In the genomic region with DNA sequence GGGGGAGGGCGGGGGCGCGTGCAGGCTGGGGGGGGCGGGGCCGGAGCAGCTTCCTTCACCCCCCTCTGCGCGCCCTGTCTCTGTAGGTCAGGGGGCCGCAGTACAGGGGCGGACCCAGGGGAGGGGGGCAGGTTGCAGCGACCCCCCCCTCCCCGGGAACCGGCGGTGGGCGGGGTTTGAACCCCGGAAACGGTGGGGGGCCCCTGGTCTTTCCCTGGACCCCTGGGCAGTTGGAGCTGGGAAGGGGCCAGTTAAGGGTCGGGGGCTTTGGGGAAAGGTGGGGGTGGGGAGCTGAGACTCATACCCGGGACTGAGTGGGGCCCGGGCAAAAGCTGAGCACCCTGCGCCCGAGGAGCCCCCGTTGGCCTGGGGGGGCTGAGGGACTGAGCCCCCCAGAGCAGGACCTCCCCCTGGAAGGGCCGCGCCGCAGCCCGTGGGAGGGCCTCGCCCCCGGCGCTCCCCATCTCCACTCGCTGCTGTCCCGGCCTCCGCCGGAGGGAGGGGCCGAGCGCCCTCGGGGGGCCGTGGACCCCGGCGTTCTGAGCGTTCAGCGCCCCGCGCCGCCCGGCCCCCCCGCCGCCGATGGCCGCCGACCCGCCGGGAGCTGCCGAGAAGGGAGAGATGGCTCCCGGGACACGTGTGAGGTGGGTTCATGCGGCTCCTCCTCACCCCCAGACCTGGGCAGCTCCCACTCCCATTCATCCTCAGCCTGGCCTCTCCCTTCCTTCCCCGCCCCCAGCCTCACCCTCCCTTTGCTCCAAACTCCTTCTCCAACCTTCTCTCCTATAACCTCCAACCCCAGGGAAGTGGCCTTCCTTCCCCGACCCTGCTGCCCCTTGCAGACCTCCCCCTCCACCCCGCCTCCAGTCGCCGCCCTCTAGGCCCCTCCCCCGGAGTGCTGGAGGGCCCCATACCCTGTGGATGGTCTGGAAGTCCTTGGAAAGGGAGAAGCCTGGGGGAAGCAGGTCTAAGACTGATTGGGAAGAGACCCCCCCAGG, we compare ENCODE assay signal across 8 mouse cellular contexts. TPM values are rescaled to one million over a fixed set of nuclear protein-coding genes. Genes with fewer than 3 reads are reported as not detected.
DNase-seq lines count a peak whose midpoint lies in the region; ATAC-seq lines count a peak whose summit lies in the region.

No protein-coding gene starts in this region.

- no peaks in the 10 kb centered on the region for H3K27me3 ChIP-seq in forebrain, embryonic 16.5 days (replicated peaks; ENCODE audit: control insufficient read depth, insufficient read depth, low read length)
- H3K27me3 ChIP-seq in kidney, embryonic 15.5 days = no peaks in the 10 kb centered on the region
- H3K27me3 ChIP-seq in midbrain, embryonic 13.5 days = no peaks in the 10 kb centered on the region

- intact Hi-C loops in left cerebral cortex, postnatal 36 days (cut with DNase I) = no loop called here

- no peaks in the 10 kb centered on the region for H3K9me3 ChIP-seq in forebrain, embryonic 16.5 days (ENCODE audit: control insufficient read depth, low read length)
- no peaks in the 10 kb centered on the region for H3K9me3 ChIP-seq in kidney, embryonic 15.5 days (replicated peaks)
- no peaks in the 10 kb centered on the region for H3K9me3 ChIP-seq in midbrain, embryonic 13.5 days

- H3K4me2 ChIP-seq in forebrain, embryonic 16.5 days (ENCODE audit: low read length) = peak overlapping the region; percentile 90
- H3K4me2 ChIP-seq in kidney, embryonic 15.5 days = peak overlapping the region; percentile 76
- peak overlapping the region; percentile 91 for H3K4me2 ChIP-seq in midbrain, embryonic 13.5 days (replicated peaks)

- under 1% methylated on average over 43 of the region's 62 CpGs for WGBS in forebrain, embryonic 16.5 days
- WGBS in kidney, embryonic 15.5 days = under 1% methylated on average over 32 of the region's 62 CpGs
- 0% methylated on average over 37 of the region's 62 CpGs for WGBS in midbrain, embryonic 13.5 days

- no peak for ATAC-seq in forebrain, embryonic 16.5 days
- peak; percentile 25 for ATAC-seq in kidney, embryonic 15.5 days (replicated peaks; ENCODE audit: low FRiP score)
- no peak for ATAC-seq in midbrain, embryonic 13.5 days

- peak; percentile 31 for DNase-seq in right cerebral cortex, adult 18-20 months
- DNase-seq in right cerebral cortex, postnatal 36 days (ENCODE audit: low spot score in 2 of 2) = no peak
- DNase-seq in cerebellum, adult 11-12 months = peak; percentile 81
- DNase-seq in thymus, postnatal 25 days = peak; percentile 40
- no peak for DNase-seq in left cerebral cortex, postnatal 36 days (ENCODE audit: low spot score in 2 of 2)

- peak overlapping the region; percentile 84 for H3K4me3 ChIP-seq in forebrain, embryonic 16.5 days (replicated peaks; ENCODE audit: low read length)
- H3K4me3 ChIP-seq in kidney, embryonic 15.5 days (replicated peaks) = peak overlapping the region; percentile 93
- peak overlapping the region; percentile 98 for H3K4me3 ChIP-seq in midbrain, embryonic 13.5 days (replicated peaks)

- H3K4me1 ChIP-seq in forebrain, embryonic 16.5 days (replicated peaks; ENCODE audit: control insufficient read depth, insufficient read depth, low read length) = peaks cover 21% of the 10 kb centered on the region
- H3K4me1 ChIP-seq in kidney, embryonic 15.5 days = peaks cover 25% of the 10 kb centered on the region
- H3K4me1 ChIP-seq in midbrain, embryonic 13.5 days (replicated peaks) = peaks cover 27% of the 10 kb centered on the region

- peaks cover 25% of the 10 kb centered on the region for H3K36me3 ChIP-seq in forebrain, embryonic 16.5 days (ENCODE audit: control insufficient read depth, insufficient read depth)
- peaks cover 39% of the 10 kb centered on the region for H3K36me3 ChIP-seq in kidney, embryonic 15.5 days
- H3K36me3 ChIP-seq in midbrain, embryonic 13.5 days = peaks cover 40% of the 10 kb centered on the region

- peak overlapping the region; percentile 66 for H3K27ac ChIP-seq in forebrain, embryonic 16.5 days (ENCODE audit: low read length)
- peak overlapping the region; percentile 96 for H3K27ac ChIP-seq in kidney, embryonic 15.5 days
- peak overlapping the region; percentile 91 for H3K27ac ChIP-seq in midbrain, embryonic 13.5 days

- peak overlapping the region; percentile 94 for H3K9ac ChIP-seq in forebrain, embryonic 16.5 days (replicated peaks; ENCODE audit: low read depth, low read length)
- H3K9ac ChIP-seq in kidney, embryonic 15.5 days = peak overlapping the region; percentile 85
- peak overlapping the region; percentile 97 for H3K9ac ChIP-seq in midbrain, embryonic 13.5 days (replicated peaks)

RNA-seq across cellular contexts. Expression of gene Fbxl19, which starts 2.5 kb away (rescaled TPM):
- 8.0 and 8.4 TPM in 2 replicates for polyA plus RNA-seq in forebrain, embryonic 16.5 days (2015; fragmentation: Nextera tagmentation; extraction: Ambion mirVana)
- 5.6 and 6.8 TPM in 2 replicates for polyA plus RNA-seq in kidney, embryonic 15.5 days (2015; fragmentation: Nextera tagmentation; extraction: Ambion mirVana)
- polyA plus RNA-seq in midbrain, embryonic 13.5 days (2015; fragmentation: Nextera tagmentation; extraction: Ambion mirVana) = 10.6 and 11.6 TPM in 2 replicates
- 10 to 100 TPM; 73.2 to 84.6 TPM for total RNA-seq in left cerebral cortex, postnatal 36 days (2021)

RNA-seq across cellular contexts. Expression of gene Ctf2, which starts 14.8 kb away (rescaled TPM):
- 0.11 and 0.17 TPM in 2 replicates for polyA plus RNA-seq in forebrain, embryonic 16.5 days (2015; fragmentation: Nextera tagmentation; extraction: Ambion mirVana)
- 0.31 and 0.33 TPM in 2 replicates for polyA plus RNA-seq in kidney, embryonic 15.5 days (2015; fragmentation: Nextera tagmentation; extraction: Ambion mirVana)
- 0.14 and 0.17 TPM in 2 replicates for polyA plus RNA-seq in midbrain, embryonic 13.5 days (2015; fragmentation: Nextera tagmentation; extraction: Ambion mirVana)
- not detected for total RNA-seq in left cerebral cortex, postnatal 36 days (2021)

RNA-seq across cellular contexts. Expression of gene Orai3, which starts 22.8 kb away (rescaled TPM):
- 9.5 and 9.6 TPM in 2 replicates for polyA plus RNA-seq in forebrain, embryonic 16.5 days (2015; fragmentation: Nextera tagmentation; extraction: Ambion mirVana)
- polyA plus RNA-seq in kidney, embryonic 15.5 days (2015; fragmentation: Nextera tagmentation; extraction: Ambion mirVana) = 25.1 and 26.7 TPM in 2 replicates
- 5.9 and 6.1 TPM in 2 replicates for polyA plus RNA-seq in midbrain, embryonic 13.5 days (2015; fragmentation: Nextera tagmentation; extraction: Ambion mirVana)
- 10 to 100 TPM; 18.9 to 25.4 TPM for total RNA-seq in left cerebral cortex, postnatal 36 days (2021)

RNA-seq across cellular contexts. Expression of gene Setd1a, which starts 29.7 kb away (rescaled TPM):
- 19.8 and 20.7 TPM in 2 replicates for polyA plus RNA-seq in forebrain, embryonic 16.5 days (2015; fragmentation: Nextera tagmentation; extraction: Ambion mirVana)
- polyA plus RNA-seq in kidney, embryonic 15.5 days (2015; fragmentation: Nextera tagmentation; extraction: Ambion mirVana) = 23.2 and 25.9 TPM in 2 replicates
- polyA plus RNA-seq in midbrain, embryonic 13.5 days (2015; fragmentation: Nextera tagmentation; extraction: Ambion mirVana) = 19.7 and 22.7 TPM in 2 replicates
- 10 to 100 TPM; 40.0 to 53.4 TPM for total RNA-seq in left cerebral cortex, postnatal 36 days (2021)

RNA-seq across cellular contexts. Expression of gene Ctf1, which starts 34.3 kb away (rescaled TPM):
- polyA plus RNA-seq in forebrain, embryonic 16.5 days (2015; fragmentation: Nextera tagmentation; extraction: Ambion mirVana) = 3.5 and 4.5 TPM in 2 replicates
- 15.3 and 16.5 TPM in 2 replicates for polyA plus RNA-seq in kidney, embryonic 15.5 days (2015; fragmentation: Nextera tagmentation; extraction: Ambion mirVana)
- 1.6 and 3.0 TPM in 2 replicates for polyA plus RNA-seq in midbrain, embryonic 13.5 days (2015; fragmentation: Nextera tagmentation; extraction: Ambion mirVana)
- total RNA-seq in left cerebral cortex, postnatal 36 days (2021) = 1 to 10 TPM; 2.4 to 2.5 TPM

Comparison
In these comparisons a context has a peak if more than half of its experiments do, and no peak if none do; other contexts are left out.
1. DNase-seq: peak in right cerebral cortex, adult 18-20 months (single experiment), cerebellum, adult 11-12 months (single experiment) and thymus, postnatal 25 days (single experiment); none in right cerebral cortex, postnatal 36 days (0 of 2) and left cerebral cortex, postnatal 36 days (0 of 2).
2. Peak in every context shown above with its lines, with median percentiles within 50 percentile points of each other: H3K27ac ChIP-seq, H3K4me2 ChIP-seq, H3K4me3 ChIP-seq and H3K9ac ChIP-seq.